Mouse (Mus musculus): ENCODE measurements at regions not wholly inside any gene's neighbourhood (a gene's known extent, or its start where the extent isn't known, plus 50 kb on each side); places are given as distances from the start of the nearest gene placed in this dataset.

- Histone ChIP-seq H3K36me3 (ENCODE audit: control insufficient read depth in 1 of 2, insufficient read depth in 2 of 2, low read length in 2 of 2) (no peaks in the 10 kb centered on the region), H3K4me3 (ENCODE audit: control insufficient read depth in 1 of 2, insufficient read depth in 1 of 2, low read depth in 2 of 2, low read length in 2 of 2) (no peak overlapping the region), H3K79me2 (ENCODE audit: control insufficient read depth, insufficient read depth, low read length, poor library complexity) (no peaks in the 10 kb centered on the region), H3K9me3 (replicated peaks; ENCODE audit: insufficient read depth, low read length) (no peaks in the 10 kb centered on the region), H3K27ac (ENCODE audit: control insufficient read depth, low read depth, low read length) (no peak overlapping the region), H3K27me3 (ENCODE audit: control insufficient read depth in 1 of 2, insufficient read depth in 2 of 2, low read length in 2 of 2) (no peaks in the 10 kb centered on the region), H3K9ac (ENCODE audit: control insufficient read depth, low read depth, low read length, poor library complexity, severe bottlenecking) (no peak overlapping the region), H3K4me1 (ENCODE audit: control insufficient read depth in 1 of 2, insufficient read depth in 2 of 2, low read length in 2 of 2) (no peaks in the 10 kb centered on the region)
- no peak for DNase-seq (ENCODE audit: low read depth, low spot score)
- no peak for TF ChIP-seq KAT2A (conservative IDR thresholded peaks at IDR 0.05; ENCODE audit: low read depth, low read length)
- no peak for TF ChIP-seq ZMIZ1 (IDR thresholded peaks at IDR 0.05; ENCODE audit: low read depth, low read length)
- TF ChIP-seq ZC3H11A (IDR thresholded peaks at IDR 0.05; ENCODE audit: low read depth, low read length): no peak
- TF ChIP-seq TAL1 (IDR thresholded peaks at IDR 0.05; ENCODE audit: low read length): no peak
- no peak for TF ChIP-seq MAZ (IDR thresholded peaks at IDR 0.05; ENCODE audit: low read depth, low read length)
These were observed 218.5 kb upstream of the Zfp637 start for GRCm38 (mm10) chr6:117622446-117622845.

GRCm38 (mm10) chr6:117622946-117623345 lies 218.0 kb upstream of the Zfp637 start:
- Histone ChIP-seq H3K9ac (ENCODE audit: control insufficient read depth, low read depth, low read length, poor library complexity, severe bottlenecking) (no peak overlapping the region), H3K79me2 (ENCODE audit: control insufficient read depth, insufficient read depth, low read length, poor library complexity) (no peaks in the 10 kb centered on the region), H3K4me3 (ENCODE audit: control insufficient read depth in 1 of 2, insufficient read depth in 1 of 2, low read depth in 2 of 2, low read length in 2 of 2) (no peak overlapping the region), H3K9me3 (replicated peaks; ENCODE audit: insufficient read depth, low read length) (no peaks in the 10 kb centered on the region), H3K4me1 (ENCODE audit: control insufficient read depth in 1 of 2, insufficient read depth in 2 of 2, low read length in 2 of 2) (no peaks in the 10 kb centered on the region), H3K36me3 (ENCODE audit: control insufficient read depth in 1 of 2, insufficient read depth in 2 of 2, low read length in 2 of 2) (no peaks in the 10 kb centered on the region), H3K27me3 (ENCODE audit: control insufficient read depth in 1 of 2, insufficient read depth in 2 of 2, low read length in 2 of 2) (no peaks in the 10 kb centered on the region), H3K27ac (ENCODE audit: control insufficient read depth, low read depth, low read length) (no peak overlapping the region)
- no peak for DNase-seq (ENCODE audit: low read depth, low spot score)
- TF ChIP-seq RCOR1 (IDR thresholded peaks at IDR 0.05; ENCODE audit: low read depth, low read length): no peak

GRCm38 (mm10) chr6:117625716-117626115 lies 215.3 kb upstream of the Zfp637 start:
- no peaks in the 10 kb centered on the region for H3K9me3 ChIP-seq (replicated peaks; ENCODE audit: insufficient read depth, low read length)
- TF ChIP-seq RCOR1 (IDR thresholded peaks at IDR 0.05; ENCODE audit: low read depth, low read length) (no peak), MAFK (IDR thresholded peaks at IDR 0.05; ENCODE audit: borderline replicate concordance, low read depth, low read length) (no peak), ELF1 (IDR thresholded peaks at IDR 0.05; ENCODE audit: low read depth, low read length) (no peak), TAL1 (IDR thresholded peaks at IDR 0.05; ENCODE audit: low read length) (no peak), CHD1 (IDR thresholded peaks at IDR 0.05; ENCODE audit: low read depth, low read length) (no peak), ZKSCAN1 (IDR thresholded peaks at IDR 0.05; ENCODE audit: low read depth, low read length) (no peak), TBP (IDR thresholded peaks at IDR 0.05; ENCODE audit: low read depth, low read length) (no peak), SIN3A (IDR thresholded peaks at IDR 0.05; ENCODE audit: low read length) (no peak), ZMIZ1 (IDR thresholded peaks at IDR 0.05; ENCODE audit: low read depth, low read length) (no peak), RAD21 (IDR thresholded peaks at IDR 0.05; ENCODE audit: low read depth, low read length) (no peak), MAX (IDR thresholded peaks at IDR 0.05; ENCODE audit: low read length) (no peak), ETS1 (IDR thresholded peaks at IDR 0.05; ENCODE audit: low read depth, low read length) (no peak)
- H3K9ac ChIP-seq (ENCODE audit: control insufficient read depth, low read depth, low read length, poor library complexity, severe bottlenecking): no peak overlapping the region
- H3K4me1 ChIP-seq (ENCODE audit: control insufficient read depth in 1 of 2, insufficient read depth in 2 of 2, low read length in 2 of 2): no peaks in the 10 kb centered on the region
- no peaks in the 10 kb centered on the region for H3K79me2 ChIP-seq (ENCODE audit: control insufficient read depth, insufficient read depth, low read length, poor library complexity)
- H3K27ac ChIP-seq (ENCODE audit: control insufficient read depth, low read depth, low read length): no peak overlapping the region
- no peak overlapping the region for H3K4me3 ChIP-seq (ENCODE audit: control insufficient read depth in 1 of 2, insufficient read depth in 1 of 2, low read depth in 2 of 2, low read length in 2 of 2)
- no peak for DNase-seq (ENCODE audit: low read depth, low spot score)
- H3K27me3 ChIP-seq (ENCODE audit: control insufficient read depth in 1 of 2, insufficient read depth in 2 of 2, low read length in 2 of 2): no peaks in the 10 kb centered on the region
- no peaks in the 10 kb centered on the region for H3K36me3 ChIP-seq (ENCODE audit: control insufficient read depth in 1 of 2, insufficient read depth in 2 of 2, low read length in 2 of 2)
